Mouse (Mus musculus) neural tube, embryonic 15.5 days (tissue): ENCODE data around the gene Dnajb8. TPM values are rescaled to one million over a fixed set of nuclear protein-coding genes. Genes with fewer than 3 reads are reported as not detected.

Source experiments
- polyA plus RNA-seq: library from polyadenylated mRNA; unstranded; fragments of >200 nt; fragmentation: Nextera tagmentation; extraction: Ambion mirVana; gene quantifications from 2 replicates; pipeline ENCODE4 v1.2.1, GENCODE M21; 2015

The Dnajb8 gene
- polyA plus RNA-seq, 1 experiment from 2014 or later: not detected

Other genes with a start within 250 kb of the Dnajb8 start
- gene H1fx, start 240.6 kb upstream of the Dnajb8 start, polyA plus RNA-seq: 23.4 and 37.1 TPM in 2 replicates
- 352 and 355 TPM in 2 replicates for gene Rab7, start 177.0 kb upstream of the Dnajb8 start, polyA plus RNA-seq
- 294 and 318 TPM in 2 replicates for gene Rpn1, start 137.8 kb upstream of the Dnajb8 start, polyA plus RNA-seq
- 7.2 and 14.3 TPM in 2 replicates for gene Gata2, start 28.4 kb upstream of the Dnajb8 start, polyA plus RNA-seq
- 27.3 and 32.4 TPM in 2 replicates for gene Eefsec, start 224.3 kb downstream of the Dnajb8 start, polyA plus RNA-seq
- gene Ruvbl1, start 243.1 kb downstream of the Dnajb8 start, polyA plus RNA-seq: 89.9 and 109 TPM in 2 replicates